Mouse (Mus musculus) heart, postnatal 0 days (tissue): Measurements from ENCODE around the gene Ptprt.

Source experiments
- CTCF ChIP-seq: IDR thresholded peaks from 2 replicates; pipeline ENCODE4 v1.5.1; 2016; ENCODE audit warnings: antibody characterized with exemption, control low read depth, low read depth
- EP300 ChIP-seq: IDR thresholded peaks from 2 replicates; pipeline ENCODE4 v1.6.1; 2016; ENCODE audit warnings: antibody characterized with exemption, low read depth

- no peak for TF ChIP-seq CTCF
- no peak for TF ChIP-seq EP300
Measured at GRCm38 (mm10) chr2:161945424-161945823, 715.5 kb downstream of the Ptprt start.
